Mouse (Mus musculus): ENCODE data around the gene Gmfb.

GRCm38 (mm10) chr14:46785247-46785646 is 36.8 kb downstream of the Gmfb start:
- TF ChIP-seq CTCF (IDR thresholded peaks at IDR 0.05; ENCODE audit: low read depth) (no peak), EP300 (optimal IDR thresholded peaks at IDR 0.05) (no peak)
